Mouse (Mus musculus) layer of hippocampus, postnatal 10 days (tissue): ENCODE results near the gene Nedd9. TPM values are rescaled to one million over a fixed set of nuclear protein-coding genes. Genes with fewer than 3 reads are reported as not detected.

Experiments
- total RNA-seq, 2 experiments: library from RNA; stranded (reverse); gene quantifications; 2 replicates each; pipeline ENCODE4 v1.2.3; 2021

The Nedd9 gene
- total RNA-seq, 2 experiments from 2014 or later, result 16.9 to 20.7 TPM

Other genes with a start within 250 kb of the Nedd9 start
- 100 to 1,000 TPM; 122 to 128 TPM for gene Smim13, start 237.5 kb downstream of the Nedd9 start, total RNA-seq
- gene Gm17364, start 213.4 kb downstream of the Nedd9 start, total RNA-seq, result not detected
- gene Tmem170b, start 118.5 kb upstream of the Nedd9 start, total RNA-seq, result 10 to 100 TPM; 88.5 to 95.5 TPM